ENCODE assay signal across 8 mouse cellular contexts in genomic region chr7:89477294-89477999, GRCm38 (mm10). TPM values are rescaled to one million over a fixed set of nuclear protein-coding genes. Genes with fewer than 3 reads are reported as not detected.
DNase-seq lines count a peak whose midpoint lies in the region; ATAC-seq and TF ChIP-seq lines count a peak whose summit lies in the region.

No protein-coding gene starts in this region.

- H3K4me3 ChIP-seq in embryonic facial prominence, embryonic 11.5 days (ENCODE audit: low read depth, low read length) = no peak overlapping the region
- H3K4me3 ChIP-seq in embryonic facial prominence, embryonic 10.5 days = no peak overlapping the region
- H3K4me3 ChIP-seq in E14TG2a.4 (replicated peaks; ENCODE audit: low read length) = no peak overlapping the region
- no peak overlapping the region for H3K4me3 ChIP-seq in midbrain, embryonic 13.5 days (replicated peaks)

- no peak overlapping the region for H3K9ac ChIP-seq in embryonic facial prominence, embryonic 11.5 days (replicated peaks; ENCODE audit: low read length)
- H3K9ac ChIP-seq in midbrain, embryonic 13.5 days (replicated peaks) = no peak overlapping the region

- H3K27me3 ChIP-seq in embryonic facial prominence, embryonic 11.5 days (ENCODE audit: control insufficient read depth, insufficient read depth, low read length) = no peaks in the 10 kb centered on the region
- peaks cover 17% of the 10 kb centered on the region; the same call in 1 of the 2 replicates for H3K27me3 ChIP-seq in embryonic facial prominence, embryonic 10.5 days (replicated peaks; ENCODE audit: low read depth, poor library complexity, severe bottlenecking)
- H3K27me3 ChIP-seq in E14TG2a.4 (ENCODE audit: insufficient read depth, low read length) = peaks cover 17% of the 10 kb centered on the region
- no peaks in the 10 kb centered on the region; the same call in 1 of the 2 replicates for H3K27me3 ChIP-seq in midbrain, embryonic 13.5 days

- no peak overlapping the region for H3K4me2 ChIP-seq in embryonic facial prominence, embryonic 11.5 days (ENCODE audit: low read depth, low read length)
- H3K4me2 ChIP-seq in midbrain, embryonic 13.5 days (replicated peaks) = no peak overlapping the region

- H3K27ac ChIP-seq in embryonic facial prominence, embryonic 11.5 days (replicated peaks; ENCODE audit: low read depth, low read length) = no peak overlapping the region
- H3K27ac ChIP-seq in embryonic facial prominence, embryonic 10.5 days (replicated peaks) = no peak overlapping the region
- H3K27ac ChIP-seq in midbrain, embryonic 13.5 days = no peak overlapping the region

- ATAC-seq in embryonic facial prominence, embryonic 11.5 days (replicated peaks; ENCODE audit: insufficient number of reproducible peaks, low FRiP score, low TSS enrichment, low read depth) = peak; percentile 36; the same call in 1 of the 2 replicates
- peak; percentile 72 to 74 for ATAC-seq in hematopoietic stem cell, adult 5-6 weeks (replicated peaks in 1 of 2; ENCODE audit: insufficient read depth in 1 of 2, low FRiP score in 2 of 2, low TSS enrichment in 1 of 2, low read depth in 1 of 2, poor library complexity in 2 of 2, severe bottlenecking in 2 of 2)
- ATAC-seq in midbrain, embryonic 13.5 days = peak; percentile 87

- TF ChIP-seq CTCF in E14TG2a.4 (conservative IDR thresholded peaks at IDR 0.05; ENCODE audit: low read length) = peak; percentile 63

- H3K4me1 ChIP-seq in embryonic facial prominence, embryonic 11.5 days (ENCODE audit: control insufficient read depth, insufficient read depth, low read length) = no peaks in the 10 kb centered on the region
- peaks cover 16% of the 10 kb centered on the region for H3K4me1 ChIP-seq in embryonic facial prominence, embryonic 10.5 days
- peaks cover 5% of the 10 kb centered on the region for H3K4me1 ChIP-seq in E14TG2a.4 (replicated peaks; ENCODE audit: low read depth, low read length)
- no peaks in the 10 kb centered on the region for H3K4me1 ChIP-seq in midbrain, embryonic 13.5 days (replicated peaks)

- H3K36me3 ChIP-seq in embryonic facial prominence, embryonic 11.5 days (replicated peaks; ENCODE audit: control insufficient read depth, insufficient read depth, low read depth, low read length) = no peaks in the 10 kb centered on the region
- H3K36me3 ChIP-seq in embryonic facial prominence, embryonic 10.5 days (replicated peaks) = no peaks in the 10 kb centered on the region
- no peaks in the 10 kb centered on the region for H3K36me3 ChIP-seq in E14TG2a.4 (ENCODE audit: insufficient read depth, low read length)
- H3K36me3 ChIP-seq in midbrain, embryonic 13.5 days = no peaks in the 10 kb centered on the region

- peak; percentile 87 for DNase-seq in embryonic facial prominence, embryonic 11.5 days (ENCODE audit: low spot score)
- no peak for DNase-seq in embryonic facial prominence, embryonic 10.5 days (ENCODE audit: low spot score)
- DNase-seq in cerebellum, postnatal 14 days = peak; percentile 55 to 76
- DNase-seq in layer of hippocampus, adult 9-10 months (ENCODE audit: low spot score) = peak; percentile 37
- no peak for DNase-seq in spleen, postnatal 10 days (ENCODE audit: low spot score in 2 of 2)

- WGBS in embryonic facial prominence, embryonic 11.5 days = 0% methylated on average over 1 of the region's 1 CpGs
- 8% methylated on average over 1 of the region's 1 CpGs for WGBS in embryonic facial prominence, embryonic 10.5 days
- WGBS in midbrain, embryonic 13.5 days = 4% methylated on average over 1 of the region's 1 CpGs

- H3K9me3 ChIP-seq in embryonic facial prominence, embryonic 11.5 days (replicated peaks; ENCODE audit: control insufficient read depth, low read length) = no peaks in the 10 kb centered on the region
- H3K9me3 ChIP-seq in embryonic facial prominence, embryonic 10.5 days = no peaks in the 10 kb centered on the region
- no peaks in the 10 kb centered on the region for H3K9me3 ChIP-seq in E14TG2a.4 (ENCODE audit: low read length)
- H3K9me3 ChIP-seq in midbrain, embryonic 13.5 days = no peaks in the 10 kb centered on the region

RNA-seq across cellular contexts. Expression of gene Prss23, which starts 49.5 kb away (rescaled TPM):
- 55.0 and 59.3 TPM in 2 replicates for polyA plus RNA-seq in embryonic facial prominence, embryonic 11.5 days (2014; fragmentation: Nextera tagmentation; extraction: Ambion mirVana)
- polyA plus RNA-seq in embryonic facial prominence, embryonic 10.5 days (2016; fragmentation: Nextera tagmentation; extraction: Ambion mirVana) = 33.1 and 33.4 TPM in 2 replicates
- total RNA-seq in hematopoietic stem cell, adult 5-6 weeks (2017) = not detected in 2 replicates
- 12.6 and 14.4 TPM in 2 replicates for polyA plus RNA-seq in midbrain, embryonic 13.5 days (2015; fragmentation: Nextera tagmentation; extraction: Ambion mirVana)

Comparison
In these comparisons a context has a peak if more than half of its experiments do, and no peak if none do; other contexts are left out.
1. DNase-seq: peak in embryonic facial prominence, embryonic 11.5 days (single experiment), cerebellum, postnatal 14 days (2 of 2) and layer of hippocampus, adult 9-10 months (single experiment); none in embryonic facial prominence, embryonic 10.5 days (single experiment) and spleen, postnatal 10 days (0 of 2).
2. ATAC-seq: peak in every context shown above with its lines; median percentile 87 in midbrain, embryonic 13.5 days; 73 in hematopoietic stem cell, adult 5-6 weeks; 36 in embryonic facial prominence, embryonic 11.5 days.